Mouse (Mus musculus) urinary bladder, adult 2 months (tissue): Measurements from ENCODE around the gene Tnr. TPM values are rescaled to one million over a fixed set of nuclear protein-coding genes. Genes with fewer than 3 reads are reported as not detected.

ENCODE experiments used
- DNase-seq: peaks from one replicate; pipeline ENCODE4 v3.0.0; 2022; ENCODE audit warnings: low spot score
- polyA plus RNA-seq: library from polyadenylated mRNA; depleted of rRNA; stranded (reverse); fragments of >200 nt; gene quantifications from 2 replicates; pipeline ENCODE4 v1.2.3, GENCODE M21; 2012; rRNA removed

The Tnr gene
- polyA plus RNA-seq = 0.03 and 0.04 TPM in 2 replicates

GRCm38 (mm10) chr1:159523578-159523977 lies at the start of gene Tnr:
Gene Tnr (plus strand): TSS chr1:159523769.
- no peak for DNase-seq

GRCm38 (mm10) chr1:159489853-159490435 lies 33.6 kb upstream of the Tnr start:
- DNase-seq = no peak

DNA sequence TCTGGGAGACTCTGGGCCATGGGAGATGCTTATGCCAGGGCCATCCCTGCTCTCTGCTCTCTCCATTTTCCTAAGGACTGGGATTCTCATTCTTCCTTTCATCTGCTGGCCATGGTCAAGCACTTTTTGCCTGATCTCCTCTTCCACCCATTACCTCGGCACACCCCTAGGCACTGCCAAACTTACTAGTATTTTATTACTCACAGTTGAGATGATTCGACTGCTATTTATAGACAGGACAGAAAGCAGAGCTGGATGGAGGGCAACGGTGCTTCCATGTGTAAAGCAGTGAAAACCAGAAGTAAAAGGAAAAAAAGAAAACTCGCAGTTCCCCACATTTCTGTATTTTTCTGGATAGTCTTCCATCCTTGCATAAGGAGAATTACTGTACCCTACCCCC lies 31.0 kb upstream of the Tnr start:
- no peak for DNase-seq

- DNase-seq = no peak
Observed at GRCm38 (mm10) chr1:159493720-159494499, 29.7 kb upstream of the Tnr start.

GRCm38 (mm10) chr1:159498236-159498635 lies 25.3 kb upstream of the Tnr start:
- no peak for DNase-seq

DNA sequence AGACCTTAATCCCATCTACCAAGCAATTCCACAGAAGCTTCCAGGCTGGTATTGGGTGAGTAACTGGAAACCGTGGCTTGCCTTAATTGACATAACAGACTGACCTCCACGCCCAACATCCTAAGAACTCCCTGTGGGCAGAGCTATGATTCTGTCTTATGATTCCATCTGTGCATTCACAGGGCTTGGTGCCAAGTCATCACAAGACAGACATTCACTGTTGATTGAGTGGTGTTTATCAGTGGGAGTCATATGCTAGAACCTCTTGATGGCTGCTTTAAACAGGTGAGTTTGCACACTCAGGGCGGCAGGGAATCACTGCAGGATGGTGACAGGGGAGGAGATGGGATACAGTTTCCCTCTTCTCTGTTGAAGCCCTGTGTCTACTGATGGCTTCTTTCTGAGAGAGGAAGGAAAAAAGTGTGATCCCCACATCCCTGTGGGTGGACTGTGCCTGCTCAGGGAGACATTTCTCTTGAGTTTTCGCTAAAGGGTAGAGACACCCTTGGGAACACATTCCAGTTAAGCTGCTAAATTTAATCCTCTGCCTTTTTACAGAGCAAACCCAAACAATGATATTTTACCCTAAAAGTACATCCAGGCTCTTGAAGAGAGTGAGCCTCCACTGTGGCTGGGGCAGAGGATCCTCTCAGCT lies 23.6 kb upstream of the Tnr start:
- DNase-seq = no peak

- no peak for DNase-seq
Observed at GRCm38 (mm10) chr1:159501911-159502310, 21.7 kb upstream of the Tnr start.

DNA sequence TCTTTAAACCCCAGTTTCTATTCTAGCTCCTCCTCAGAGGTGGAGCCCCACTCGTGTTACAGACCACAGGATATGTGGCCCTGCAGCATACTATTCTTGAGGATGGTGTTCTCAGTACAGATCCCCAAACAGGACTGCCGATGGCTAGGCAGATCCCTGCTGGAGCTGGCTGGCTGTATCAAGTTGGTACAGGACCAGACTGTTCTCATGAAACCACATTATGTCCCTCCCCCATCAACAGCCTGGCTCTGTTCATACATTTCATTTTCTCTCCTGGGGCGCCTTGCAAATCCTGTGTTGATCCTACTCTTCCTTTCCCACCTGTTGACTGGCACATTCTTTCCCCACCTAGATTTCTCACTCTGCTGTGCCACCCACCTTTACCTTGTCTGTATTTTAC lies 12.9 kb upstream of the Tnr start:
- no peak for DNase-seq

DNA sequence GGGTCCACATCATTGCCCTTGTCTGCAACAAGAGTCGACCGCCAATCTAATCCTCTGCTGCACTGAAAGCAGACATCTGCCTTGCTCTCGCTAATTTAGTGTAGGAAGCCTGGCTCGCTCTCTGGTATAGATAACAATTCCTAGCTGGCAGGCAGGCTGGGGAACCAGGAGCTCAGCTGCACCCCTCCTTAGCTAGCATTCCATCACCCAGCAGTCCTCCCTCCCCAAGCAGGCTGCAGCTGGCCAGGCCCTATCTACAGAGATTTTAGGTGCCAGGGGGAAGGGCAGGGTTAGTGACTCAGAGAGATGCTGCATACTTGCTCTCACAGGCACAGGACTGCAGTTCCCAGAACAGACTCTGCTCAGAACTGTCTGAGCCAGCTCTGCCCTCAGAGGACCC lies 5.9 kb upstream of the Tnr start:
- DNase-seq = no peak

GRCm38 (mm10) chr1:159519206-159519605 lies 4.4 kb upstream of the Tnr start:
- no peak for DNase-seq

- DNase-seq = no peak
Observed at GRCm38 (mm10) chr1:159523069-159523468, 500 bp upstream of the Tnr start.

DNA sequence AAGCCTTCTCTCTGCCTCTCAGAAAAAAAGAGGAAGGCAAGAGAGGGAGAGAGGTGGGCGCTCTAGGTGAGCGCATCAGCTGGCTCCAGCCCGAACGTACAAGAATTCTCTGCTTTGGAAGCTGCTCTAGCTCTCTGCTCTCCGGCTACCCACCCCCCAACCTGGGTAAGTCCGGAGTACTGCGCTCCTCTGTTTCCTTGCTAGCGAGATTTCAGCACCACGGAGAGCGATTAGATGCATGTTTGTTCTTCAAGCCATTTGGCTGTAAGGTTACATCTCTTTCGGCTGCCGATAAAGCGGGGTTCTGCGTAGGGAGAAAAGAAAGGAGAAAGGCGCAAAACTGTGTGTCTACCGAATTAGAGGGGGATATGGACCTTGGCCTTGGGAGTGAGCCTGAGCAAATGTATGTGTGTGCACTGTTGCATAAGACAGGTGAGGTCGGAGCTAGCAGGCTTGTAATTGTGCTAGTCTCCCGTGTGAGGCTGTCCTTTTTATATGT lies 531 bp downstream of the Tnr start:
- DNase-seq = no peak

DNA sequence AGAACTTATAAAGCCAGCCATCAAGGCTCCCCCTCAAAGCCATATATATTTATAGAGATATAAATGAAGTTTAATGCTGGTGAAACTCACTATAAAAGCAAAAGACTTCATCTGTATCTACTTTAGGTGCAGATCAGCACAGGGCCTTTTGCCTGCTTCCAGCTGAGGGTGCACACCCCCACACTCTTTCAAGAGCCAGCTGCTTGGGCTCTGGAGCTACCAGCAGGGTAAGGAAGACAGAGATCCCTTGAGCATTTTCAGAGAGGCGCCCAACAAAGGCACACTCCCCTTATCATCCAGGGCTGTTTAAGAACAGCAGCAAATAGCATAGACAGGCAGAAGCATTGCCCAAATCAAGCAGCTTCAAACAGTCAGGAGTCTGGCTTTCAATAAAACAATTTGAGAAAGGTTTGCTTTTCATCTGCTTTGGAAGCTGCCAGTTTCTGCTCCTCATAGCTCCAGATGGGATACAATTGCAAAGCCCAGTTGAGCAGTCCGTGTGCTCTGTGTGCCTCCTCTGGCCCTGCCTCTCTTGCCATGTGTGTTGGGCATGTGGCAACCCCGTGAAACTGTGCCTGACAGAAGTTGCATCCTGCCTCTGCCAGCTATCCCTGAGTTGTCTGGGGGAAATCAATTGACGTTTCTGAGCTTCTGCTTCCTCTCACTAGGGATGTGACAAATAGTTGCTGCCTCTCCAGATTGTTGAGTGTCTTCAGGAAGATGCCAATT lies 9.4 kb downstream of the Tnr start:
- no peak for DNase-seq

- no peak for DNase-seq
Observed at GRCm38 (mm10) chr1:159535582-159535981, 12.0 kb downstream of the Tnr start.

- no peak for DNase-seq
Observed at GRCm38 (mm10) chr1:159537541-159537940, 14.0 kb downstream of the Tnr start.

- DNase-seq = no peak
Observed at GRCm38 (mm10) chr1:159538076-159538475, 14.5 kb downstream of the Tnr start.

- no peak for DNase-seq
Observed at GRCm38 (mm10) chr1:159545470-159546145, 22.0 kb downstream of the Tnr start.

- no peak for DNase-seq
Observed at GRCm38 (mm10) chr1:159551036-159551435, 27.5 kb downstream of the Tnr start.

- no peak for DNase-seq
Observed at GRCm38 (mm10) chr1:159551591-159552442, 28.2 kb downstream of the Tnr start.

GRCm38 (mm10) chr1:159561616-159562015 lies 38.0 kb downstream of the Tnr start:
- DNase-seq = no peak

DNA sequence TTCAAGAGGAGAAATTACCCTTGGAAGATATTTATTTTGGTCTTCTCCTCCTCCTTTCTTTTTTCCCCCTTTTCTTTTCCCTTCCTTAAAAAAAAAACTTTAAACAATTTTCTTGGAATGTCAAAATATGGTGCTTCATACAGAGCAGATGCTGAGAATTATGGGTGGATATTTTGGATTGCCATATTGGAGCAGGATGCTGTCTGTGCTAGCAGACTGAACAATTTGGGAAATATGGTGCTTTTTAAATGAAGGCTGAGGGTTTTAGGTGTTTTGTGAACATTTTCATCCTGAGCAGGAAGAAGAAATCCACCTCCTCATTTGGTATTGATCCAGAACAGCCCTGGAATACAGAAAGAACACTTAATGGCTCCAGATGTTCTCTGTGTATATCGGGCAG lies 41.6 kb downstream of the Tnr start:
- DNase-seq = no peak
